Mouse (Mus musculus) gastrocnemius, postnatal 14 days (tissue): ENCODE data around the gene Fbf1. TPM values are rescaled to one million over a fixed set of nuclear protein-coding genes. Genes with fewer than 3 reads are reported as not detected.
"Not testable (repeated sequence)": the region's sequence is repeated elsewhere in the genome, so short reads cannot be mapped to it uniquely, and the experiment has no call there.

Experiments
- DNase-seq: peaks from one replicate; pipeline ENCODE4 v3.0.0; 2021; ENCODE audit warnings: mixed read lengths
- intact Hi-C: fragments of 180-260 bp; cut with DNase I; formaldehyde crosslinking; loops from one replicate; pipeline ENCODE4 v1.15.1; 2025; ENCODE audit warnings: low total_unique reads
- total RNA-seq, 2 experiments: library from RNA; stranded (reverse); gene quantifications; 2 replicates each; pipeline ENCODE4 v1.2.3; 2021

The Fbf1 gene
- total RNA-seq, 2 experiments from 2014 or later, result 9.1 to 11.6 TPM

GRCm38 (mm10) chr11:116098711-116099460 is 69.1 kb downstream of the Fbf1 start:
- intact Hi-C loops, result no loop called here
- peak; percentile 42 for DNase-seq

DNA sequence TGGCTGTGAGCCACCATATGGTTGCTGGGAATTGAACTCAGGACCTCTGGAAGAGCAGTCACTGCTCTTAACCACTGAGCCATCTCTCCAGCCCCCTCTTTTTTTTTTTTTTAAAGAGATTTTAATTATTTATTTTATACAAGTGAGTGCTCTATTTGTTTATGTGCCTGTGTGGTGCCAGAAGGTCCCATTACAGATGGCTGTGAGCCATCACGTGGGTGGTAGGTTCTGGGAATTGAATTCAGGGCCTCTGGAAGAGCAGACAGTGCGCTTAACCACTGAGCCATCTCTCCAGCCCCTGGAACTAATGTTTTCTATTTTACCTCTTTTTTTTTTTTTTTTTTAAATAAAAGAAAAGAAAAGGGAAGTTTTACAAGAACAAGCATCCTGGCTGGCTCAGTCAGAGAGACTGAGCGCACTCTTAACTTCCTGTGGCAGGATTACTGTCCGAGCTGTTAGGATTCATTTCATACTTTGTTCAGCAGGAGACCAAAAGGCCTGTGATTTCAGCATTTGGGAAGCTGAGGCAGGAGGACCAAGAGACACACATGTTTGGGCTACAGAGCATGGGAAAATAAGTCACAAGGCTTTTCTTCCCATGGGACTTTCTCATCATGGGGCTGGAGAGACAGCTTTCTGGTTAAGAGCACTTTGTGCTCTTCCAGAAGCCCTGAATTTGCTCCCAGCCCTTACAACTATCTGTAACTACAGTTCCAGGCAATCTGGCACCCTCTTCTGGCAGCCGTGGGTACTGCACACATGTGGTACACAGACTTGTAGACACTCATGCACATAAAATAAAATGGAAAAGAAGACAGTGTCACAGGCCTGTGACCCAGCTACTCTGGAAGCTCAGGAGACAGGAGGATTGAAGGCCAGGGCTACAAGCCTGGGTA is 71.5 kb downstream of the Fbf1 start:
- intact Hi-C loops, result no loop called here
- DNase-seq, result no peak

DNA sequence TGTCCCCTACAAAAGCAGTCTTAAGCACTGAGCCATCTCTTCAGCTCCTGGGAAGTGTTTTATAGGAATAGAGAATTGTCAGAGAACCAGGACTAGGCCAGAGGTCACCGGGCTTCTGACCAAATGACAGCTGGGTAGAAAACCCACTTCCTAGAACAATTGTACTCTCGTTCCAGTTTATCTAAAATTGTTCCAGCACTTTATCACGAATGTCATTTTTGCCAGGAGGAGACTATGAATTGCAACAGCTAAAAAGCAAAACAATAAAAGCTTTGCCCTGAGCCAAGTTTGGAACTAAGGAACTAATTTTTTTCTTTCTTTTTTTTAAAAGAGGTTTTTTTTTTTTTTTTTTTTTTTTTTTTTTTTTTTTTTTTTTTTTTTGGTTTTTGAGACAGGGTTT is 72.4 kb downstream of the Fbf1 start:
- no peak for DNase-seq
- intact Hi-C loops, result no loop called here

DNA sequence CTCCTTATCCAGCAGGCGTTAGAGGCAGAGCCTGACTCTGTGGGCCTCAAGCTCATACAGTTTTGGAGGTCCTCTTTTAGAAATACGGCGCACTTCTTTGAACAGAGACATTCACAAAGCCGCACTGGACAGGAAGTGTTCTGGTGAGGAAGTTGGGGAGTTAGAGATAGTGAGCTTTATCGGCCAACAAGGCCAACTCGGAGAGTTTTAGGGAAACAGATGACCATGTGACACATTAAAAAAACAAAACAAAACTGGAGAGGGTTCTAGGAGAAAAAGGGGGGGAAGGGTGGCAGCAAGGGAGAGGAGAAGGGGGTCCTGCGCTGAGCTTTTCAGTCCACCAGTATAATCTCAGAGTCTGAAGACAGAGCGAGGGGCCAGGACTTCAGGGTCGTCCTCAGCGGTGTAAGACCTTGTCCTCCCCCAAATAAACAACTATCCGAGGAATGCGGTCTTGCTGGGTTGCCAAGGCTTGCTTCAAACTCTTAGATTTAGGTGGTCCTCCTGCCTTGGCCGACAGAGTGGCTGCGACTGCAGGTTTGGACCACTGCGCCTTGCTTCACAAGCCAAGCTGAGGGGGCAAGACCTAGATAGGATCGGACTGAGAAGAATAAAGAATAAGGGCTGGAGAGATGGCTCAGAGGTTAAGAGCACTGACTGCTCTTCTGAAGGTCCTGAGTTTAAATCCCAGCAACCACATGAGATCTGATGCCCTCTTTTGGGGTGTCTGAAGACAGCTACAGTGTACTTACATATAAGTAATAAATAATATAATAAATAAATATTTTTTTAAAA is 74.0 kb downstream of the Fbf1 start:
- DNase-seq, result no peak
- intact Hi-C loops, result no loop called here

- DNase-seq, intact Hi-C loops: not testable (repeated sequence)
Measured at GRCm38 (mm10) chr11:116092959-116093358, 75.0 kb downstream of the Fbf1 start.

Other genes starting within 250 kb of the Fbf1 start
- gene Sap30bp, start 234.9 kb downstream of the Fbf1 start, total RNA-seq, result 10 to 100 TPM; 13.1 to 15.2 TPM
- gene Recql5, start 234.7 kb downstream of the Fbf1 start, total RNA-seq, result 1 to 10 TPM; 5.7 to 6.3 TPM
- 1 to 10 TPM; 1.9 to 6.7 TPM for gene Itgb4, start 193.5 kb downstream of the Fbf1 start, total RNA-seq
- gene Galk1, start 155.4 kb downstream of the Fbf1 start, total RNA-seq, result 10 to 100 TPM in 1 of 2 experiments, 1 to 10 TPM in 1; 7.2 to 11.3 TPM
- gene H3f3b, start 140.2 kb downstream of the Fbf1 start, total RNA-seq, result 100 to 1,000 TPM; 132 to 170 TPM
- gene Unk, start 137.8 kb downstream of the Fbf1 start, total RNA-seq, result 1 to 10 TPM; 7.3 to 7.7 TPM
- under 1 TPM; 0.31 to 0.33 TPM for gene Unc13d, start 90.2 kb downstream of the Fbf1 start, total RNA-seq
- 10 to 100 TPM; 61.6 to 65.3 TPM for gene Wbp2, start 81.2 kb downstream of the Fbf1 start, total RNA-seq
- gene Trim47, start 41.0 kb downstream of the Fbf1 start, total RNA-seq, result 10 to 100 TPM; 21.2 to 21.3 TPM
- 1 to 10 TPM; 3.3 to 3.5 TPM for gene Trim65, start 37.0 kb downstream of the Fbf1 start, total RNA-seq
- 10 to 100 TPM; 41.8 to 49.5 TPM for gene Mrpl38, start 29.3 kb downstream of the Fbf1 start, total RNA-seq
- 10 to 100 TPM; 26.9 to 31.6 TPM for gene Ten1, start 30.7 kb upstream of the Fbf1 start, total RNA-seq
- gene Acox1, start 30.9 kb upstream of the Fbf1 start, total RNA-seq, result 10 to 100 TPM; 43.3 to 49.3 TPM
- gene Evpl, start 69.9 kb upstream of the Fbf1 start, total RNA-seq, result under 1 TPM; 0.09 to 0.14 TPM
- gene Srp68, start 106.1 kb upstream of the Fbf1 start, total RNA-seq, result 10 to 100 TPM; 68.5 to 69.5 TPM
- gene Galr2, start 112.8 kb upstream of the Fbf1 start, total RNA-seq, result under 1 TPM; 0.38 to 0.41 TPM
- 10 to 100 TPM; 61.9 to 62.3 TPM for gene Exoc7, start 139.1 kb upstream of the Fbf1 start, total RNA-seq
- under 1 TPM; 0.22 to 0.27 TPM for gene Foxj1, start 167.2 kb upstream of the Fbf1 start, total RNA-seq
- 10 to 100 TPM; 38.3 to 48.7 TPM for gene Rnf157, start 244.9 kb upstream of the Fbf1 start, total RNA-seq